Mouse (Mus musculus): ENCODE measurements around the gene Sdk1. TPM values are rescaled to one million over a fixed set of nuclear protein-coding genes. Genes with fewer than 3 reads are reported as not detected.

The Sdk1 gene
- total RNA-seq, 1 experiment from 2014 or later = not detected

DNA sequence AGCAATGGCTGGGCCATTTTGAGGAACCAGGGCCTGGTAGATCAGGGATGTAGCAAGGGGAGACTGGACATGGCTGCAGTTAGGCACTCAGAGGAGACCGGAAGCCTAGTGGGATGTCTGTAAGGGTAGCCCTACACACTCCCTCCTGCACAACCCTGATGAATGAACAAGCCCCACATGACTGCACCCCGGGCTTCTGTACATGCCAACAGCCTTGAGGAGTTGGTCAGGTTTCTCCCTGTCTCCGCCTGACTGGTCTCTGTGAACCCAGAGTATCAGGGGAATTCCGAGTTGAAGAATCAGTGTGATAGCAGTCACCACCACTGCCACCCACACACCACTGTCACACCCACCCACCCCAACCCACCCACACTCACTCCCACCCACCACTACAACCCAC, 922.2 kb downstream of the Sdk1 start:
- ATAC-seq (replicated peaks; ENCODE audit: low read depth, poor library complexity, severe bottlenecking) = no peak

DNA sequence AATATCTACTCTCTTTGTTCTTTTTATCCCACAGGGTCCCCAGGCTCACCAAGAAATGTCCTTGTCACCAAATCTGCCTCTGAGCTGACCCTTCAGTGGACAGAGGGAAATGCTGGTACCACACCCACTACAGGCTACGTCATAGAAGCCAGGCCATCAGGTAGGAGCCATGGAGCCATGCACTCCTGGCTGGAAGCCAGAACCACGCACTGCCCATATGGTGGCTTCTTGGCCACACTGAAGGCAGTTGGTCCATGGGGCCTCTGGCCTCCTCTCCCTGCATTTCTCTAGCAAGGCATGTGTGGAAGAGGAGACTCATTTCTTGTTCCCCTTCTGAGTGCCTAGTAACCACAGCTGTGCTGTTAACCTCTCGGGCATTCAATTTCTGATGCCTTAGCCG, 932.3 kb downstream of the Sdk1 start:
- ATAC-seq (replicated peaks; ENCODE audit: low read depth, poor library complexity, severe bottlenecking) = no peak

DNA sequence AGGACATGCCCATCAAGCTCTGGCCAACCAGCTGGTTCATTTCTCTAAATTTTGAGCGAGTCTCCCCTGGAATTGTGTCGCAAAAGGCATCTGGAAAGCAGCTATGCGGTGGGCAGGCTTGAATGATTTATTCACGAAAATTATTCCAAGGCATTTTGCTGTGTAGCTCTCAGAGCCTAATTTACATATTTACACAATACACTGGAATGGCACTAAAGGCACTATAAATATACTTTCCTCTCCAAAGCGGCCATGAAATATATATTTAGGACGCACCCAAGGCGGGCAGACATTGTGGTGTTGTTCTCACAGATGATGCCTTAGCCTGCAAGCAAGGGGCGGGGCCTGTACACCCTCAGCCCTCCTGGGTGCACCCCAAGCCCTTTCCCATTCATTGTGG, 936.9 kb downstream of the Sdk1 start:
- no peak for ATAC-seq (replicated peaks; ENCODE audit: low read depth, poor library complexity, severe bottlenecking)

GRCm38 (mm10) chr5:142179304-142179703, 938.0 kb downstream of the Sdk1 start:
- no peak for ATAC-seq (replicated peaks; ENCODE audit: low read depth, poor library complexity, severe bottlenecking)

DNA sequence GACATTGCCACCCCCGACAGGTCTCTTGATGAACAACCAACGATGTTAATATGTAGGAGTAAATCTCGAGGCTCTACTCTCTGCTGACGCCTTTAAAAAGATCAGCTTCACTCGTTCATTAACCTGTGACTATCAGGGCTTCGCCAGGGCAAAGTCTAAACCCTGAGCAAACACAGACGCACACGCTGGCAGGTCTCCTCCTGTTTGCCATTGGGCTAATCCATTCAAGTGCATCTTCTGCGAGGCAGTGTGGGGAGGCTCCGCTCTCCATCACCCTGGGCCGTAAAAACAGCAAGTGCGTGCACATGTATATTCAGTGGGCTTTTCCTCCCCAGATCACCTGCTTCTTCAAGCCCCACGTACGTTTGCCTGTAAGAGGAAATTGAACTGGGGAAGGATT, 940.6 kb downstream of the Sdk1 start:
- no peak for ATAC-seq (replicated peaks; ENCODE audit: low read depth, poor library complexity, severe bottlenecking)

- ATAC-seq (replicated peaks; ENCODE audit: low read depth, poor library complexity, severe bottlenecking) = no peak
These were observed 947.5 kb downstream of the Sdk1 start for GRCm38 (mm10) chr5:142188765-142189164.

DNA sequence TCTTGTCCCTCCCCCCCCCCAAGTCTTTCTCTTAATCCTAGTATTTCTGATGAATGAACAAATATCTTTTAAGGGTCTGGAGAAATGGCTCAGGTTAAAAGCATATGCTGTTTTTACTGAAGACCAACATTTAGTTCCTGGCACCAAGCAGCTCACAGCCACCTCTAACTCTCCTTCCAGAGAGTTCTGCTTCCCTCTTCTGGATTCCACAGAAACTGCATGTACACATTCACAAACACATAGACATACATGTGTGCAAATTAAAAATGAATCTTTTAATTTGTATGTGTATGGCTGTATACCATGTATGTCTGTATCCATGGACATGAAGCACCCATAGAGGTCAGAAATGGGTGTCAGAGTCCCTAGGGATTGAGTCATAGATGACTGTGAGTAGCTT, 968.6 kb downstream of the Sdk1 start:
- ATAC-seq (replicated peaks; ENCODE audit: low read depth, poor library complexity, severe bottlenecking) = no peak

- ATAC-seq (replicated peaks; ENCODE audit: low read depth, poor library complexity, severe bottlenecking) = no peak
These were observed 971.0 kb downstream of the Sdk1 start for GRCm38 (mm10) chr5:142212252-142212651.

- no peak for ATAC-seq (replicated peaks; ENCODE audit: low read depth, poor library complexity, severe bottlenecking)
These were observed 974.7 kb downstream of the Sdk1 start for GRCm38 (mm10) chr5:142215981-142216380.

DNA sequence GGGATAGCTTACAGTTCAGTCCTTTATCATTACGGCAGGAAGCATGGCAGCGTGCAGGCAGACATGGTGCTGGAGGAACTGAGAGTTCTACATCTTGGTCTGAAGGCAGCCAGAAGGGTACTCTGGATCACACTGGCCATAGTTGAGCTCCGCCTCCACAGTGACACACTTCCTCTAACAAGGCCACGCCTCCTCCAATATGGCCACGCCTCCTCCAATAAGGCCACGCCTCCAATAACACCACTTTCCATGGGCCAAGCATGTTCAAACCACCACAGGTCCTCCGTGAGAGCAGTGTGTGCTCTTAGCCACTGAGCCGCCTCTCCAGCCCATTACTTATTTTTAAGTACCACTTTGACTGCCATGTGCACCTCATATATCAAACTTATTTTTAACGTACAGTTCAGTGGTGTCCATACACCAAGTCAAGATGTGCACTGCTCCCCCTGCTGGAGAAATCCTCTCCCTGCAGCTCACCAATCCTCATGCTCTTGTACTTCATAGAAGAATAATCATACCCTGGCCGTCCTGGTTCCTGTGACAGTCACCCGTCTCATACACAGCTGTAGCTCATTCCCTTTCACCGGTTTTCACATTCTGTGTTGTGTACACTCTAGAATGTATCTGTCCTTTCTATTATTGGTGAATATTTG, 979.7 kb downstream of the Sdk1 start:
- no peak for ATAC-seq (replicated peaks; ENCODE audit: low read depth, poor library complexity, severe bottlenecking)

DNA sequence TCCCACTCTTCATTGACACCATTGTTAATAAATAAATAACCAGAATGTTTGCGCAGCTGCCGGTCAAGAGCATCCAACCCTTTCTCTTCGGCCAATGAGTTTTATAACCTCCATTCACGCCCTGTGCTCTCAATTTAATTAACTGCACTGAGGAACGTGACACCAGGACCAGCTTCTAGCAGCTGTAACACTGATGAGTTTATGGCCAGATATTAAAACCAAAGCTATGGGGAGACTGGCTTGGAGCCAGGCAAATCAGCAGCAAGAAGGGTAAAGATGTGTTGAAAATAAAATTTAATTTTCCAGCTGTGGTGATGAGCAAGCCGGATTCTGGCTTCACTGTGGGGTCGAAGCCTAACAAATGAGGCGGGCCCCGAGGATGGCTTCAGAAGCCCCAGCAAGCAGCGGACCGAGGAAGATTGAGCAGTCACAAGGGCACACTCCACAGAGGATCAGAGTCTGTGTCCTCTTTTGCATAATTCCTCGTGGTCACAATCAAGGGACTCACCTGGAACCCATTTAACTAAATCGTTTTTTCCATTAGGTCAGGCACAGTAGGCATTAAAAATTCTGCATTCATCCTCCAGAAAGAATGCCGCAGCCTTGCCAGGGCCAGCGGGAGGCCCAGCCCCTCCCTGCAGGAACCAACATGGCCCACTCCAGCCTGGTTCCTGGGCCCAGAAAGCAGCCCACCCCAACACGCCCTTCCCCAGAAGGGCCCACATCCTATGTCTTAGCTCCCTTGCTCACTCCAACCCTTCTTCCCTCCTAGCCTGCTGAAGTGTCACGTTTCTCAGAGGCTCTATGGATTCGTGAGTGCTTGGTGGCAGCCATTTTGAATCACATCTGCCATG, 987.9 kb downstream of the Sdk1 start:
- ATAC-seq (replicated peaks; ENCODE audit: low read depth, poor library complexity, severe bottlenecking) = no peak

DNA sequence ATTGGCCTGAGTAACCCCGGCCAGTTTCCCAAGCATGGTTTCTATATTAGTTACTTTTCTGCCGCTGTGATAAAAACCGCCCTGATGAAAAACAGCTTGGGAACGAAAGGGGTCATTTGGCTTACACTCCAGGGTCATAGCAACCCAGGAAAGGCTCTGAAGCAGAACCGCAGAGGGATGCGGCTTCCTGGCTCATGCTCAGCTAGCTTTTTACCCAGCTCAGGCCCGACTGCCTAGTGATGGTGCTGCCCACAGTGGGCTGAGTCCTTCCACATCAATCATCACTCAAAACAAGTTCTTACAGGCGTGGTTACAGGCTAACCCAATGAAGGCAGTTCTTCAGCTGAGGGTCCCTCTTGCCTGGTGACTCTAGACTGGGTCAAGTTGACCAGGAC, 988.5 kb downstream of the Sdk1 start:
- no peak for ATAC-seq (replicated peaks; ENCODE audit: low read depth, poor library complexity, severe bottlenecking)

GRCm38 (mm10) chr5:142240288-142240687, 999.0 kb downstream of the Sdk1 start:
- ATAC-seq (replicated peaks; ENCODE audit: low read depth, poor library complexity, severe bottlenecking) = no peak

- no peak for ATAC-seq (replicated peaks; ENCODE audit: low read depth, poor library complexity, severe bottlenecking)
These were observed 1001.3 kb downstream of the Sdk1 start for GRCm38 (mm10) chr5:142242597-142242996.

DNA sequence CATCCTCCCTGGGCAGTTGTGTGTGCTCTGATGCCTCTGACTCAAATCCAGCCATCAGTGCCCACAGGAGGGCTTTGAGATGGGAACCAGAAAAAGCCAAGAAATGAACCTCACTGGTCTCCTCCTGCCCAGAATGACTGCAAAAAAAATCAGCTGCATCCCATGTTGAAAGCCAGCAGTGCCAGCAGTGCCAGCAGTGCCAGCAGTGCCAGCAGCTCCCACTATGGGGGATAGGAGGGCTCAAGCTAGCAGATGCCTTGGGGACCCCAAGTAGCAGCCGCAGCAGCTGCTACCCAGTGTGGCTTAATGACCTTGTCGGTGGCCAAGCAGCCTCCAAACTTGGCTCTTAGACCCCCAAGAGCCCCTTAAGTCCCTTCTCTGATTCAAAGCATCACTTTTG, 1001.8 kb downstream of the Sdk1 start:
- no peak for ATAC-seq (replicated peaks; ENCODE audit: low read depth, poor library complexity, severe bottlenecking)

DNA sequence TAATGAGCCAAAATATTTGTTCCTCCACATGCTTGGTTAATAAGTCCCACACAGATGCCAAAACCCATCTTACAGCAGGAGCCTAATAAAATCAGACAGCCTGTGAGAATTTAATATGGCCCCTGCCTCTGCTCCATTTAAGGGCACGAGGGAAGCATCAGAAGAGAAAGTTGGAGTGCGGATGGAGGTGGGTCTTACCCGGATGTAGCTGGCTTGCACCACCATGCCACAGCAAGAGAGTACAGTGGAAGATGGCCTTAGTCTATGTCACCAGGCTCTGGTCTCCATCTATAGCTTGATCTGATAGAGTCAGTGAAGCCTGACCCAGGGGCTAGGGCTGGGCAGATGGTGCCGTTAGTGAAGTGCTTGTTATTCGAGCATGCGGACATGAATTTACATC, 1014.9 kb downstream of the Sdk1 start:
- no peak for ATAC-seq (replicated peaks; ENCODE audit: low read depth, poor library complexity, severe bottlenecking)

- no peak for ATAC-seq (replicated peaks; ENCODE audit: low read depth, poor library complexity, severe bottlenecking)
These were observed 1017.4 kb downstream of the Sdk1 start for GRCm38 (mm10) chr5:142258716-142259115.

- ATAC-seq (replicated peaks; ENCODE audit: low read depth, poor library complexity, severe bottlenecking) = no peak
These were observed 1020.8 kb downstream of the Sdk1 start for GRCm38 (mm10) chr5:142262060-142262459.
